In the genomic region with DNA sequence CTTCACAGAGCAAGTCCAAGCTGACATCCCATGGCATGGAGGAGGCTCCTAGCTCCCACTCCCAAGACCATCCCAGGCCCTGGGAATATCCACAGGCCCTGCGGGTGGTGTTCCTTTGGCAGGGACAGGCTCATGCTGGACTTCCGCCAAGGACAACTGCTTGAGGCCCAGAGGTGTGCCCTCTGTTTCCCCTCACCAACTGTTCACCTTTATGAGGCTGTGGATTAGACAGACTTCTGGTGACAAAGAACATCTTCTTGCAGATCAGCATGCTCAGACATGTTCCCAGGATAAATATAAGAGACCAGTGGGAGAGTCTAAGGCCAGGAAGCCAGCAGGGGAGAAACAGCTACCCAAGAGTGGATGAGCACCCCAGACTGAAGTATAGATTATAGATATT, we compare ENCODE assay signal across 27 mouse cellular contexts.
A peak's percentile ranks its signal among the peaks of the same experiment; 100 is the strongest.
DNase-seq lines count a peak whose midpoint lies in the region; ATAC-seq lines count a peak whose summit lies in the region.
"Had no signal": no experiment of that assay in that cellular context is flagged by ENCODE, and none has a peak within 500 bp of the region (broad histone marks: within the 10 kb centered on the region; RNA-seq: fewer than 3 reads in every experiment).

No protein-coding gene starts in this region.

- no peak overlapping the region for H3K4me2 ChIP-seq in stomach, embryonic 16.5 days (ENCODE audit: low read depth, low read length)
- H3K4me2 ChIP-seq: forebrain, embryonic 12.5 days; forebrain, embryonic 15.5 days; heart, embryonic 11.5 days; heart, embryonic 15.5 days; hindbrain, embryonic 13.5 days had no signal

- H3K4me3 ChIP-seq in stomach, embryonic 16.5 days (replicated peaks; ENCODE audit: low read length): no peak overlapping the region
- H3K4me3 ChIP-seq: forebrain, embryonic 12.5 days; forebrain, embryonic 15.5 days; heart, embryonic 15.5 days; hindbrain, embryonic 13.5 days had no signal

- ATAC-seq in stomach, embryonic 16.5 days (ENCODE audit: insufficient read depth, low FRiP score): no peak; the same call in 1 of the 2 replicates
- ATAC-seq: forebrain, embryonic 15.5 days; hindbrain, embryonic 16.5 days; inflammation-experienced regulatory T-cells, adult 6 months; intestine, embryonic 16.5 days; Patski had no signal

- 76% methylated on average over 2 of the region's 2 CpGs for WGBS in stomach, embryonic 16.5 days

- H3K36me3 ChIP-seq in stomach, embryonic 16.5 days (ENCODE audit: control insufficient read depth, insufficient read depth, low read length): no peaks in the 10 kb centered on the region
- H3K36me3 ChIP-seq: forebrain, embryonic 12.5 days; forebrain, embryonic 15.5 days; heart, embryonic 15.5 days; hindbrain, embryonic 13.5 days had no signal

- intact Hi-C loops in heart, postnatal 10 days (cut with DNase I): no loop called here

- 0 out of 2 replicates have a peak overlapping the region, but pooled peaks have one; percentile 10 for H3K9ac ChIP-seq in stomach, embryonic 16.5 days (ENCODE audit: low read length)
- H3K9ac ChIP-seq: forebrain, embryonic 12.5 days; forebrain, embryonic 15.5 days; heart, embryonic 15.5 days; hindbrain, embryonic 13.5 days had no signal

- H3K4me1 ChIP-seq in stomach, embryonic 16.5 days (ENCODE audit: control insufficient read depth, insufficient read depth, low read length): peaks cover 10% of the 10 kb centered on the region

- peak overlapping the region; percentile 63; the same call in 1 of the 2 replicates for H3K27ac ChIP-seq in stomach, embryonic 16.5 days (ENCODE audit: low read length)
- H3K27ac ChIP-seq: forebrain, embryonic 12.5 days; forebrain, embryonic 15.5 days; heart, embryonic 15.5 days; hindbrain, embryonic 13.5 days had no signal

- no peaks in the 10 kb centered on the region for H3K27me3 ChIP-seq in stomach, embryonic 16.5 days (ENCODE audit: control insufficient read depth, insufficient read depth, low read length)
- H3K27me3 ChIP-seq: CH12.LX; forebrain, embryonic 12.5 days; forebrain, embryonic 15.5 days; heart, embryonic 15.5 days; hindbrain, embryonic 13.5 days; Patski had no signal

- no peaks in the 10 kb centered on the region for H3K9me3 ChIP-seq in stomach, embryonic 16.5 days (replicated peaks; ENCODE audit: control insufficient read depth, low read length)
- H3K9me3 ChIP-seq: forebrain, embryonic 12.5 days; forebrain, embryonic 15.5 days; G1E; heart, embryonic 15.5 days; hindbrain, embryonic 13.5 days had no signal

- peak; percentile 85 for DNase-seq in heart, adult 11 months
- DNase-seq in heart, postnatal 10 days: no peak
- DNase-seq in kidney, postnatal 10 days: peak; percentile 31
- DNase-seq in kidney, adult 11 months: no peak
- DNase-seq in fat pad, adult 2 months (ENCODE audit: extremely low read depth, low read depth, low spot score): peak; percentile 93
- no peak for DNase-seq in T-cell, adult 2 months (ENCODE audit: low spot score)
- DNase-seq: adrenal gland, adult 8-10 months; adrenal gland, postnatal 25 days; B cell, adult 2 months; cerebellum, adult 11-12 months; cerebellum, adult 8-10 months; cerebellum, postnatal 36 days; embryo, embryonic 11 days; gastrocnemius, postnatal 25 days; heart, postnatal 14 days had no signal

Comparison
In these comparisons a context has a peak if more than half of its experiments do, and no peak if none do; other contexts are left out.
1. DNase-seq: peak in heart, adult 11 months (single experiment), kidney, postnatal 10 days (single experiment) and fat pad, adult 2 months (single experiment); none in heart, postnatal 10 days (0 of 2), kidney, adult 11 months (single experiment) and T-cell, adult 2 months (single experiment).